Mouse (Mus musculus): ENCODE results near the gene Ugdh.

Gene Ugdh

DNA sequence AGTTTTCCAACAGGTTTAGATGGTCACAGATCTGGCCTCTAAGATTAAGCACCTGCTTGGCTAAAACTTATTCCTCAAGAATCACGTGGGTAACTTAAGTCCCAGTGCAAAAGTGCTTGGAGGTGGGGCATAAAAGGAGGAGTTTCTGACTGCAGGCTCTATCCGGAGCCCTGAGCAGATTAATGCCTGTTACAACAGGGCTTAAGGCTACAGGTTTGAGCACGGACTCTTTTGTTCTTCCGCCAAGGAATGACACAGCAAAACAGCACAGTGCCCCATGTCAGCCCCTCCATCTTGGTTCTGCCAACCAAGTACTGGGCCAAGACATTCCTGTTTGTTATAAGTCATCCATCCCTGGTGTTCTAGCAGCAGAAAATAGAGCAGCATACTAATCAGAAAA, 7.4 kb downstream of the Ugdh start:
- no peak for DNase-seq (ENCODE audit: low spot score)

DNA sequence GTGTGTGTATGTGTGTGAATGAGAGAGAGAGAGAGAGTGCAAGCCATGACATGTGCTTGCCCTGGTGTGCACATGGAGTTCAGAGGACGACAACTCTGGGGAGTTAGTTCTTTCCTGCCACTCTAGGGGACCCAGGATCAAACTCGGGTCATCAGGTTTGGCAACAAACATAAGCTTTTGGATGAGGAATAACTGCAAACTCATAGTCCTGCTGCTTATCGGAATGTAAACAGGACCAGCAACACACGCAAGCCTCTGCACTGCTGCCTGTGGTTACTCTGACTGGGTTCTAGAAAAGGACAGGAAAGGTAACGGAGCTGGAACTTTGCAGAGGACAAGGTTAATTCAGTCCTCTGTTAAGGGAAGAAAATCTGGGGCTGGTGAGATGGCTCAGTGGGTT, 10.5 kb downstream of the Ugdh start:
- DNase-seq (ENCODE audit: low spot score), result no peak

- DNase-seq (ENCODE audit: low spot score), result no peak
These were observed 11.5 kb downstream of the Ugdh start for GRCm38 (mm10) chr5:65424215-65424614.

GRCm38 (mm10) chr5:65422803-65423202, 12.9 kb downstream of the Ugdh start:
- DNase-seq (ENCODE audit: low spot score), result no peak

DNA sequence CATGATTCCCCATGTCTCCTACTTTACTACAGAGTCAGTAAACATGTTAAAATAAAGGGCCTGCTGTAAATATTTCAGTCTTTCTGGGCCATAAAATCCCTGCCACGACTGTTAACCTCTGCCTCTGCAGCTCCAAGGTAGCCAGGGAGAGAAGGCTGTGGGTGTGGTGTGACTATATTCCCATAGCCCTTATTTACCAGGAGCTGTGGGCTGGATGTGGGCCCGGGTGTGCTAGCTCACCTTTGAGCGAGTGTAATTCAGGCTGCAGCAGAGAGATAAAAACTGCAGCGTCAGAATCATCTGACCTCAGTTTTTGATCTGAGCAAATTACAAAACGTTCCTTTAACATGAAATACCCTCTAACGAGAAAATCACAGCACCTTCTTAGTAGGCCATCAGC, 14.9 kb downstream of the Ugdh start:
- DNase-seq (ENCODE audit: low spot score), result no peak

- no peak for DNase-seq (ENCODE audit: low spot score)
These were observed 16.6 kb downstream of the Ugdh start for GRCm38 (mm10) chr5:65419136-65419535.

GRCm38 (mm10) chr5:65415653-65416458, 19.9 kb downstream of the Ugdh start:
- DNase-seq (ENCODE audit: low spot score), result peak; percentile 23

- DNase-seq (ENCODE audit: low spot score), result no peak
These were observed 27.8 kb downstream of the Ugdh start for GRCm38 (mm10) chr5:65407989-65408388.

DNA sequence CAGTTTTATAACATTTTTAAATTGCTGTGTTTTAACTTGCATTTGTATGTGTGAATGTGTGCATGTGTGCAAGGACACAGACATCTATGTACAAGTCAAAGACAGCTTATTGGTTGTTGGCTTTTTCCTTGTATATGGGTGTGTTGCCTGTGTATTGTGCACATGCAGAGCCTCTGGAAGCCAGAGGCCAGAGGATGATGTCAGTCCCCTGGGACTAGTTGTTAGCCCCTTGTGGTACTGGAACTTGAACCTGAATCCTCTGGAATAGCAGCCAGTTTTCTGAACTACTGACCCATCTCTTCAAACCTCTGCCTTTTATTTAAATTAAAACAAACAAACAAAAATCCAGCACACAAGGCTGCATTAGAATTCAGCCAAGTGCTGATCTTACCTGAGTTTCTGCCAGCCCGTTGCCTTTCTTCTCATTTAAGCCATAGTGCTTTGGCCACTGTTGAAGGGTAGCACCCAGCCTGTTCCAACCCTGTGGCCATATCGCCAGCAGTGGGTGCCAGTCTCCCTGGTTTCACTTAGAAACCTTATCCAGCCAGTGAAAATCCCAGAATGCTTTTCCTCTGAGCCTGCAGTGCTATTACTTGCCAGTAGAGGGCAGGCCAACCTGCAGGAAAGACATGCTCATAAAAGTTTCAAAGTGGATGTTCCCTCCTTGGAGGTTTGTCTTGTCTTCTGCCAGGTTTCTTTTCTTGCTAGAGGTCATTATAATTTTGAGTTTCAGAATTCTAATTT, 34.3 kb downstream of the Ugdh start:
- DNase-seq (ENCODE audit: low spot score), result peak; percentile 66

DNA sequence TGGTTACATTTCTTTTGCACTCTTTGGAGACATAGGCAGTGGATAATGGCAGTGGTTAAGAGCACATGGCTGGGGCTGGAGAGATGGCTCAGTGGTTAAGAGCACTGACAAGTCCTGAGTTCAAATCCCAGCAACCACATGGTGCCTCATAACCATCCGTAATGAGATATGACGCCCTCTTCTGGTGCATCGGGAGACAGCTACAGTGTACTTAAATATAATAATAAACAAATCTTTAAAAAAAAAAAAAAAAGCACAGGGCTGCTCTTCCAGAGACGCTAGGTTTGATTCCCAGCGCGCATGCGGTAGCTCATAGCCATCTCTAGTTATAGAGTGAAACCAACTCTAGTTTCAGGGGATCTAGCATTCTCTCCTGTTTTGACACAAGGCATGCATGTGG, 41.3 kb downstream of the Ugdh start:
- DNase-seq (ENCODE audit: low spot score), result no peak

DNA sequence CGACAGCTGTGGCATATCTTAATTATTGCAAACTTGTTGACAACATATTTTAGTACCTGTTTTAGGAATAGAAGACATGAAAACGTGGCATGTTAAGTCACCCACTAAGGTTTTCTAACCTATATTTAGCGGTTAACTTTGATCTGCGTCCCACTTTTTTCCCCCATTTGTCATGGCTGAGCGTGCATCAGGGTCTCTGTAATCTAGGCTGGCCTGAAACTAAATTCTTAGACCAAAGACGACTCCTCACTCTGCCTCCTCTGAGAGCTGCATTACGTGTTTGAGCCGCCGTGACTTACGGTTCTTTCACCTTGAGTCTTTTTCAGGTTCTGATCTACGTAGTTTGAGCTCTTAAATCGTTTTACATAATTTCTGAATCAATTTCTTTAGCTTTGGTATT, 44.0 kb downstream of the Ugdh start:
- DNase-seq (ENCODE audit: low spot score), result no peak

GRCm38 (mm10) chr5:65390648-65391644, 44.8 kb downstream of the Ugdh start, which contains the start of the genes Rpl9 and Lias:
Gene Rpl9, minus strand, starts transcription at chr5:65391444.
Gene Lias, plus strand, starts transcription at chr5:65391497.
- peak; percentile 98 for DNase-seq (ENCODE audit: low spot score)

DNA sequence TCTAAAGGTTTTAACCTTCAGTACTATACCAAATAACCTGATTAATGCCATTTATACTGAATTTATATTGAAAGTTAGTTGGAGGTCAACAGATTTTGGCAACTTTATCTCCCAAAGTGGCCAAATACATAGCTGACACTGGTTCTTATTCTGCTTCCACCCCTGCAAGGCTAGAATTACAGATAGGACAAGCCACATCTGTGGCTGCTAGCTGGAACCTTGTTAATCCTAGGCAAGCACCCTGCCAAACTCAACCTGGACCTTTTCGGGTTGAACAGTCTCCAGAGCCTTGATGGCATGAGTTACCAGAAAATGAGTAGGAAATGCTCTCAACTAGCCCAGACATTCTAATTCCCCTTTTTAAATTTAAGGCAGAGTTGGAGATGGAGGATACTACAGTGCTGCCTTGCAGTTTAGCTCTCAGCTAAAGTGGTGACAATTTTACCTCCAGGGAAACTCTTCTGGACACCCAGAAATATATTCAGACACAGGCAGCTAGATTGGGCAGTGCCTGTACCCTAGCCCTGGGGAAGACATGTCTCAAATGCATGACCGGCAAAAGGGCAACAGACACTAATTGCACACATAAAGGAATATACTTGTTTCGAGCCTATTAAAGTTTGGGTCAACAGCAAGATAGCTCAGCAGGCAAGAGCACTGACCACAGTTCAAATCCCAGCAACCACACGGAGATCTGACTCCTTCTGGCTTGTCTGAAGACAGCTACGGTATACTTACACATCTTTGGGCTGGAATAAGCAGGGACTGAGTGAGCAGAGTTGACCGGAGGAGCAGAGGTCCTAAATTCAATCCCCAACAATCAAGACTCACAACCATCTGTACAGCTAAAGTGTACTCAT, 48.5 kb downstream of the Ugdh start:
- no peak for DNase-seq (ENCODE audit: low spot score)

GRCm38 (mm10) chr5:65385704-65386103, 50.0 kb downstream of the Ugdh start:
- DNase-seq (ENCODE audit: low spot score), result no peak

DNA sequence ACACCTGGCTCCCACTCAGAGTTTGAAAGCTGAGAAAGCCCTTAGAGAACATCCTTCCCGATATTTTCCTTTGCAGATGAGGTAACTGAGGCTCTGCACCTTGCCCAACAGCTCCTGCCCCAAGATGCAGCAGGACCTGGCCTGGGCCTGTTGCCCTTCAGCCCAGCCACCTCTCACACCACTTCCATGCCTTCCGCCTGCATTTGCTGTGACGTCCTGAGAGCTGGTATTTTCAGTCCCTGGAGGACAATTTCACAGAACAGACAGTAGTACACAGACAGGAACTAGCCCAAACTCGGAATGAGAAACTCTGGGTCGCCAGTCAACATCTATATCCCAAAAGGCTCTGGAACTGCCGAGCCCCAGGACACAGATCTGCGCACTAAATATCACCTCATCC, 61.0 kb downstream of the Ugdh start:
- no peak for DNase-seq (ENCODE audit: low spot score)

DNA sequence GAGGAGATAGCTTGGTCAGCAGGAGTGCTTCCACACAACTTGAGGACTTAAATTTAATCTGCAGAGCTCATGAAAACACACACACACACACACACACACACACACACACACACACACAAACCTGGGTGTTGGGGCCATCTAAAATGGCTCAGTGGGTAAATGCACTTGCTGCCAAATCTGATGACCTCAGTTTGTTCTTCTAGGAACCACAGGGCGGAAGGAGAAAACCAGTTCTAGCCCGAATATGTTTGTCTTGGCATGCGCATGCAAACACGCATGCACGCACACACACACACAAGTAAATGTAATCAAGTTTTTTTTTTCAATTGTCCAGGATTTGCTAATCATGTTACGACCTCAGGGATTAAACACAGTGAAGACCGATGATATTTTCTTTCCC, 64.2 kb downstream of the Ugdh start:
- no peak for DNase-seq (ENCODE audit: low spot score)

- no peak for DNase-seq (ENCODE audit: low spot score)
These were observed 67.9 kb downstream of the Ugdh start for GRCm38 (mm10) chr5:65367837-65368236.
